Mouse (Mus musculus) spleen, adult 2 months (tissue): ENCODE data around the gene Kctd19.

Experiments used
- CTCF ChIP-seq: fragments of 200-500 bp; IDR thresholded peaks from 2 replicates; pipeline ENCODE4 v1.5.1; 2011; ENCODE audit warnings: mild to moderate bottlenecking, inconsistent platforms; ENCODE audit not compliant: insufficient read depth, insufficient read length, insufficient replicate concordance; ENCODE audit errors: extremely low read depth
- POLR2A ChIP-seq: fragments of 200-500 bp; IDR thresholded peaks from 2 replicates; pipeline ENCODE4 v1.6.1; 2011; ENCODE audit warnings: low read depth, low read length, inconsistent platforms

DNA sequence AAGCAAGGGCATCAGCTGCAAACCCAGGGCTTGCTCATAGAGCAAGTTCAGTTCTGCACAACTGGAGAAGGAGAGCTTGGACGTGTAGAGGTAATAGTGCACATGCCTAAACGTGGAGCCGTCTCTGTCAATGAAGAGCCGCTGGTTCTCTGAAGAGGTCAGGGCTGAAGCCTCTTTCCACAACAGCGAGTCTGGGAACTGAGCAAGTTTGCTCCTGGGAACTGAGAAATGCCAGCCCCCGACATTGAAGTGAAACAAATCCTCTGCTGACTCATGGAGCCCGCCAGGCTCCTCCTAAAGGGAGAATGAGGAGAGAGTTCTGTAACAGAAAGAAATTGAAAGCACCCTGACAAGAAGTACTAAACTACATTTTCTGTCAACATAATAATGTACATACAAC is 5.0 kb downstream of the Kctd19 start:
- no peak for TF ChIP-seq CTCF
- no peak for TF ChIP-seq POLR2A
